Mouse (Mus musculus): ENCODE data around the gene Etfdh. TPM values are rescaled to one million over a fixed set of nuclear protein-coding genes. Genes with fewer than 3 reads are reported as not detected.

The Etfdh gene
- 10 to 100 TPM; 22.2 to 24.7 TPM for total RNA-seq (2021)
- long read RNA-seq, experiment 1, transcript Etfdh-201 (13 exons, 2,377 nt): major isoform, 25 of 28 reads
- long read RNA-seq, experiment 1, partial matches to known transcripts: 2 of 28 reads
- long read RNA-seq, experiment 1, other reads (novel, unspliced or antisense): 1 of 28 reads
- long read RNA-seq, experiment 2, transcript Etfdh-201 (13 exons, 2,377 nt): major isoform, 21 of 24 reads
- long read RNA-seq, experiment 2, partial matches to known transcripts: 2 of 24 reads
- long read RNA-seq, experiment 2, other reads (novel, unspliced or antisense): 1 of 24 reads

- DNase-seq (ENCODE audit: low spot score in 2 of 2): peak; percentile 18 to 41
Measured at GRCm38 (mm10) chr3:79629416-79629730, at the start of gene Etfdh. Etfdh (minus strand) TSS chr3:79629500.

- DNase-seq (ENCODE audit: low spot score in 2 of 2): no peak
Measured at GRCm38 (mm10) chr3:79676411-79676810, 47.1 kb upstream of the Etfdh start.

- no peak for DNase-seq (ENCODE audit: low spot score in 2 of 2)
Measured at GRCm38 (mm10) chr3:79674641-79675040, 45.3 kb upstream of the Etfdh start.

DNA sequence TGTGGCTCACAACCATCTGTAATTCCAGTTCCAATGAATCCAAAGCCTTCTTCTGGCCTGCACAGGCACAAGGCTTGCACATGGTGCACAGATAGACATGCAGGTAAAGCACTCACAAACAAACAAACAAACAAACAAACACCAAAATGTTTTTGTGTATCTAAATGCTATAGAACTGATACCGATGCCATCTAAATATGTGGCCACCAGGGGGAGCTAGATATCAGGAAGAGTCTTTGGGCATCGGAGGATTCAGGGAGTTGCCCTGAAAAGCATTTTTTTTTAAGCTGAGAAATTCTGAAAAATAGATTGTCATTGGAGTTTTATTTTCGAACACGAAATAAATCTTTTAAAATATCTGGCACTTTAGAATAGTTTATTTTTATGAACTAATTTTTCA is 43.8 kb upstream of the Etfdh start:
- peak; percentile 63 to 83 for DNase-seq (ENCODE audit: low spot score in 2 of 2)

- no peak for DNase-seq (ENCODE audit: low spot score in 2 of 2)
Measured at GRCm38 (mm10) chr3:79672188-79672587, 42.9 kb upstream of the Etfdh start.

DNA sequence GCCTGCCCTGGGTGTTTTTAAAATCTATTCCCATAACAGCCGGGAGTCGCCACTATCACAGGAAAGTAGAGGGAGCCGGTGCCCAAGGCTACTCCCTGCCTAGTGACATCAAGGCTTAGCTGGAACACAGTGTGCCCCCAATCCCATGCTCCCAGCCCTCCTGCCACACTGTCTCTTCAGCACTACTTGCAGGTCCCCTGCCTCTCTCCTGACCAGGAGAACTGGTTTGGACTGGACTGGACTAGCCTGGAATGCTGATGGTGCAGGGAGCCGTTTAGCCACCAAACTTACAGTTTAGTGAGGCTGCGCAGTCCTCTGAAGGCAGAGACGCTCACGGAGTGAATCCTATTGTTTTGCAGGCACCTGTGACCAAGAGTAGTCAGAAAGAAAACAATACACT is 41.3 kb upstream of the Etfdh start:
- no peak for DNase-seq (ENCODE audit: low spot score in 2 of 2)

- DNase-seq (ENCODE audit: low spot score in 2 of 2): peak; percentile 48 to 69
Measured at GRCm38 (mm10) chr3:79664787-79665408, 35.6 kb upstream of the Etfdh start.

DNA sequence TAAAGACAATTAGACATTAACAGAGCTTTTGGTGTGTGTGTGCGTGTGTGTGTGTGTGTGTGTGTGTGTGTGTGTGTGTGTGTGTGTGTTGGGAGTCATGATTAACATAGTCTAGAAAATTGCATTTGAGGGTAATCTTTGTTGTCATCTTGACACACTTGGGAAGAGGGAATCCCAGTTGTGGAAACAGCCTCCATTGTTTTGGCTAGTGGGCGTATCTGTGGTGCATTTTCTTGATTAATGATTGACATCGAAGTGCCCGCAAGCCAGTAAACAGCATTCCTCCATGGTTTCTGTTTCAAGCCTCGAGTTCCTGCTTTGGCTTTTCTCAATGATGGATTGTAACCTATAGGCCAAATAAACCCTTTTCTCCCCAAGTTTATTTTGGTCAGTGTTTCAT is 27.4 kb upstream of the Etfdh start:
- DNase-seq (ENCODE audit: low spot score in 2 of 2): no peak

GRCm38 (mm10) chr3:79652129-79652528 is 22.8 kb upstream of the Etfdh start:
- no peak for DNase-seq (ENCODE audit: low spot score in 2 of 2)

GRCm38 (mm10) chr3:79628561-79629415 is 512 bp downstream of the Etfdh start, which contains the start of gene 4930579G24Rik:
4930579G24Rik (plus strand) TSS chr3:79629079.
- peak; percentile 90 to 96 for DNase-seq (ENCODE audit: low spot score in 2 of 2)

- DNase-seq (ENCODE audit: low spot score in 2 of 2): no peak
Measured at GRCm38 (mm10) chr3:79628182-79628560, 1.1 kb downstream of the Etfdh start.

DNA sequence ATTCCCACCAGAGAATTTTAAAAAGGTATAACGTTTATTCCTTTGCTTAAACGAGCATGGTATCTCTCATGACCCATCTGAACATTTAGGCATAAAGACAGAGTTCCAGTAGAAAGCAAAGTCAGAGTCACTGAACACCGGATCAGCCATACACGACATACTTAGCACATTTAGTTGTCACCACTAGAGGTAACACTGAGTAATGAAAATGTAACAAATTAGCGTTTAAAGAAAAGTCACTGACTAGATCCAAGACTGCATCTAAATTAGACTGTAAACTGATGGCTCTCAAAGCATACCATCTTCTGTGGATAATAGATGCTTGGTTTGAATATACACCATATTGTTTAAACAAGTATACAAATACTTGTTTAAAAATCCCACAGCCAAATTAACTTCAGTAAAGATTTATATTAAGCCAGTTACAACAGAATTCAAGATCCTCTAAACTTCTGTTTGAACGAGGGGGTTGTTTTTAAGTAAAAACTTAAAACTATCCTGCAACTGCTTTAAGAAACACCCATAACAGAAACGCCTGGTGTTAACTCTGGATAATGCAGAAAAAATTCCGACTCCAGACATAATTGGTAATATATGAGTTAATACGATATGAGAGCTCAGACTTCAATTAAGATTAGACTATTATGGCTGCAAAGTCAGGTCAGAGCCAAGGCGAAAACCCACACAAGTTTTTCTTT is 1.7 kb downstream of the Etfdh start:
- DNase-seq (ENCODE audit: low spot score in 2 of 2): no peak

- no peak for DNase-seq (ENCODE audit: low spot score in 2 of 2)
Measured at GRCm38 (mm10) chr3:79609886-79610285, 19.4 kb downstream of the Etfdh start.

DNA sequence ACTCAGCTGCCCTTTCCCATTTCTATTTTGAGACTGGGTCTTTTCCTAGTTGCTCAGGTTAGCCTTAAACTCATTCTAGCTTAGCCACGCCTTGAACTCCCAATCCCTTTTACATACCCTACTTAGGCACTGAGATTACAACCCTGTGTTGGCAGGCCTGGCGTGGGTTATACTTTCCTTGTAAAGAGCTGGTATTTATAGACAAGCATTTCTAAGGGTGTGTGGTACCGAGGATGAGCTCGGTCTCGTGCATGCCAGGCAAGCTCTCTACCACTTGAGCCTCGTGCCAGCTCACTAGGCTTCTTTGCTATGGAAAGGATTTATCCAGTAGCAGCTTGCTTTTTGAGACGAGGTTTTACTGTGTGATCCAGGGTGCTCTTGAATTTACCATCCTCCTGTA is 33.8 kb downstream of the Etfdh start:
- no peak for DNase-seq (ENCODE audit: low spot score in 2 of 2)

- DNase-seq (ENCODE audit: low spot score in 2 of 2): no peak
Measured at GRCm38 (mm10) chr3:79591793-79592471, 37.4 kb downstream of the Etfdh start.

DNA sequence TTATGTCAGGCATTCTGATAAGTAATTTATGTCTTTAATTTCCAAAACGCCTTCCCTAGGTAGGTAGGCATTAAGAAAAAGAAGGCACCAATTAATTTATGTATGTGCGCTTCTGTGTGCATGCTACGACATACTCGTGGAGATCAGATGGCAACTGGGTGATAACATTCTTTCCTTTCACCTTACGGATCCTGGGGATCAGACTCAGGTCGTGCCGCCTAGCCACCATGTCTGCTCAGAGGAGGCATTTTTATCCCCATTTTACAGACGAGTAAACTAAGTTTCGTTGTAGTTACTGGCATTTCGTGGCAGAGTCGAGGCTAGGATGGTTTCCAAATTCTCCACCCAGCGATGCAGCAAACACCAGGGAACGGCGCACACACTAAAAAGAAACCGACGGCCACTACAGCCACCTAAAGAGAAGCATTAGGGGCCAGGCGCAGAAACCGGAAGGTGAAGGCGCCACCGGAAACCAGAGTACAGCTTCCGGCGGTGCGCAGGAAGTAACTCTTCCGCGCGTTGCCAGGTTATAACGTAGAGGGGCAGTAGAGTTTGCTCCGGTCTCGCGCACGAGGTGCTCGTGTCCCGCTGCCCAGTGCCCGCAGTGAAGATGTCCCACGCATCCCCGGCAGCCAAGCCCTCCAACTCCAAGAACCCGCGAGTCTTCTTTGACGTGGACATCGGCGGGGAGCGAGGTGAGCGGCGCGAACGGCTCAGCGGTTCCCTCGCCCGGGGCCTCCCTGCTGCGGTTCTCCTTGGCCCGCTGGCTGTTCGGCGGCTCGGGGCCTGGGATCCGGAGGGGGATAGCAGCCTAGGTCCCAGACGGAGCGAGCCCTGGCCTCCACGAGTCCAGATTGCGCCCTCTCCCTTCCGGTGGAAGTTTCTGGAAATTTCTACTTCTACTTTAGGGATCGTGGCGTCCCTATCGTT is 38.2 kb downstream of the Etfdh start, which contains the start of gene Ppid:
TSS of gene Ppid (plus strand) at position 480 of the 930 bp plus-strand sequence.
- DNase-seq (ENCODE audit: low spot score in 2 of 2): peak; percentile 71 to 85

- DNase-seq (ENCODE audit: low spot score in 2 of 2): no peak
Measured at GRCm38 (mm10) chr3:79589671-79590070, 39.6 kb downstream of the Etfdh start.

GRCm38 (mm10) chr3:79586804-79587203 is 42.5 kb downstream of the Etfdh start:
- DNase-seq (ENCODE audit: low spot score in 2 of 2): peak; percentile 94

- no peak for DNase-seq (ENCODE audit: low spot score in 2 of 2)
Measured at GRCm38 (mm10) chr3:79579891-79580575, 49.3 kb downstream of the Etfdh start.

All from left cerebral cortex, adult 18-20 months (tissue).